Comparison of ENCODE assay signal across 27 mouse cellular contexts in genomic region chr2:133536812-133537211, GRCm38 (mm10).
"Had no signal": no experiment of that assay in that cellular context is flagged by ENCODE, and none has a peak within 500 bp of the region (broad histone marks: within the 10 kb centered on the region; RNA-seq: fewer than 3 reads in every experiment).

No protein-coding gene starts in this region.

- H3K9ac ChIP-seq: embryonic facial prominence, embryonic 12.5 days; embryonic facial prominence, embryonic 13.5 days; embryonic facial prominence, embryonic 15.5 days; forebrain, embryonic 12.5 days; forebrain, embryonic 13.5 days; forebrain, embryonic 15.5 days; forebrain, postnatal 0 days had no signal

- H3K27ac ChIP-seq: embryonic facial prominence, embryonic 10.5 days; embryonic facial prominence, embryonic 12.5 days; embryonic facial prominence, embryonic 13.5 days; embryonic facial prominence, embryonic 15.5 days; forebrain, embryonic 10.5 days; forebrain, embryonic 12.5 days; forebrain, embryonic 13.5 days; forebrain, embryonic 15.5 days; gastrocnemius, adult 2 months had no signal

- H3K27me3 ChIP-seq: embryonic facial prominence, embryonic 12.5 days; embryonic facial prominence, embryonic 13.5 days; embryonic facial prominence, embryonic 15.5 days; forebrain, embryonic 12.5 days; forebrain, embryonic 13.5 days; forebrain, embryonic 15.5 days had no signal

- H3K9me3 ChIP-seq: embryonic facial prominence, embryonic 10.5 days; embryonic facial prominence, embryonic 12.5 days; embryonic facial prominence, embryonic 13.5 days; embryonic facial prominence, embryonic 15.5 days; forebrain, embryonic 10.5 days; forebrain, embryonic 12.5 days; forebrain, embryonic 13.5 days; forebrain, embryonic 15.5 days had no signal

- DNase-seq: cerebellum, adult 18-20 months; cerebellum, adult 2 months; cerebellum, adult 8-10 months; cerebellum, adult 9-10 months; cerebellum, adult 9-11 months; cerebellum, postnatal 10 days; cerebellum, postnatal 14 days; cerebellum, postnatal 25 days; cerebellum, postnatal 36 days; embryo, embryonic 11 days; forebrain, postnatal 0 days; gastrocnemius, adult 2 months; gastrocnemius, postnatal 10 days; gastrocnemius, postnatal 14 days; gastrocnemius, postnatal 25 days; gastrocnemius, postnatal 36 days had no signal

- ATAC-seq: forebrain, embryonic 13.5 days; forebrain, embryonic 14.5 days; forebrain, embryonic 15.5 days; forebrain, embryonic 16.5 days; forebrain, postnatal 0 days had no signal

- H3K4me3 ChIP-seq: embryonic facial prominence, embryonic 10.5 days; embryonic facial prominence, embryonic 12.5 days; embryonic facial prominence, embryonic 13.5 days; embryonic facial prominence, embryonic 15.5 days; erythroblast, embryonic 14.5 days; forebrain, embryonic 10.5 days; forebrain, embryonic 12.5 days; forebrain, embryonic 13.5 days; forebrain, embryonic 15.5 days; gastrocnemius, adult 2 months had no signal

- H3K4me1 ChIP-seq: embryonic facial prominence, embryonic 10.5 days; embryonic facial prominence, embryonic 12.5 days; embryonic facial prominence, embryonic 13.5 days; embryonic facial prominence, embryonic 15.5 days; forebrain, embryonic 12.5 days; forebrain, embryonic 15.5 days had no signal

- H3K4me2 ChIP-seq: embryonic facial prominence, embryonic 12.5 days; embryonic facial prominence, embryonic 13.5 days; embryonic facial prominence, embryonic 15.5 days; forebrain, embryonic 12.5 days; forebrain, embryonic 13.5 days; forebrain, embryonic 15.5 days had no signal

- H3K36me3 ChIP-seq: embryonic facial prominence, embryonic 10.5 days; embryonic facial prominence, embryonic 12.5 days; embryonic facial prominence, embryonic 13.5 days; embryonic facial prominence, embryonic 15.5 days; forebrain, embryonic 10.5 days; forebrain, embryonic 12.5 days; forebrain, embryonic 15.5 days had no signal
